Mouse (Mus musculus) CD4-positive, CD25-positive, alpha-beta regulatory T cell, adult 2 months (primary cell): ENCODE results near the gene Igsf6.

ENCODE experiments used
- DNase-seq: peaks from one replicate; pipeline ENCODE4 v3.0.0-alpha.2; 2012; ENCODE audit warnings: low read depth, low spot score

Gene Igsf6

DNA sequence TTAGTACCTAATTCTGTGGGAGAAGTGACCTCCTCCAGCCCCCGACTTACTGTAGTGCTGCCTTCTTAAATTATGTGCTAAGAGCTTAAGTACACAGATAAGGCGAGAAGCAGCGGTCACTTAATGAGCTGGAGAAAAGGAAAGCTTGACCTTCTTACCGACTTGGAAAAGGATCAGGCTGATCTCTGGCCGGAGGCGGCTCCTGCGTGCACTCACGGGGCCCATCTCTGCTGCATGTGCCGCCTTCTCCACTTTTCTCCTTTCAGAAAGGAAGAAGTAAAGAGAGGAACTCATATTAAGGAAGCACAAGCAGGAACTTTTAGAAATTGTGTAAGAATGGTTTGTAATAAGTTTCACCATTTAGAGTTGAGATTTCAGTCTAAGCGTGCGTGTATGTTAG lies at the start of gene Igsf6:
Gene Igsf6, minus strand, starts transcription at position 292 of the 400 bp plus-strand sequence.
- no peak for DNase-seq

GRCm38 (mm10) chr7:121120143-121120818 lies 45.9 kb upstream of the Igsf6 start:
- peak; percentile 74 for DNase-seq

DNA sequence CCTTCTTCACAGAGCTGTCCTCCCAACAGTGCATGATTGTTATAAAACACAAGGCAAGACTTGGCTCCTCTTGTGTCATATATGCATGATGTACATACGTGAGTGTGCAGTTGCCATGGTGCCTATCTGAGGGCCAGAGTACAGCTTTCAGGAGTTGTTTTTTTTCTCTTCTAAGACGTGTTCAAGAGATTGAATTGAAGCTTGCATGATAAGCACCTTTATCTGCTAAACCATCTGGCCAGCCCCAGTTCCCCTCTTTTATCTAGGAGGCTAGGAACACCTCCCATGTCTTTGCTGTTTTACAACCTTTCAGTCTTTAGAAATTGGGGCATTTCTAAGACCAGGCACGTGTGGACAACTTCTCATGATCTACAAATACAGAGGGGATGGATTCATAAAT lies 37.4 kb upstream of the Igsf6 start:
- no peak for DNase-seq

DNA sequence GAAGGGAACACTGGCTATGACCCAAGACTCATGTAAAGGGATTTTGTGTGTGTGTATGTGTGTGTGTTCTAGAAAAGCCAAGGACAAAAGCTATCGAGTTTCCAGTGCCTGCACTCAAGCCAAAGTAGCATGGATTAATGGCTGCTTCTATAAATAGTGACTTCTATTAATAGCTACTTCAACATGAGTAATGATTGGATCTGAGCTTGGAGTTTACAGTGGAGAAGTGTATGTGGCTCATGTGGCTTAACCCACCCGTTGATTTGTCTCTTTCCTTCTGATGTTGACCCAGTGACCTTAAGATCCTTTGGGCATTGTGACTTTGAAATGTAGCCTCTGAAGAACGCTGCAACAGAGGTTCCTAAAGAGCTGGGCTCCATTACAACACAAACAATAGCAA lies 36.9 kb upstream of the Igsf6 start:
- DNase-seq, result no peak

- no peak for DNase-seq
Observed at GRCm38 (mm10) chr7:121107851-121108250, 33.5 kb upstream of the Igsf6 start.

DNA sequence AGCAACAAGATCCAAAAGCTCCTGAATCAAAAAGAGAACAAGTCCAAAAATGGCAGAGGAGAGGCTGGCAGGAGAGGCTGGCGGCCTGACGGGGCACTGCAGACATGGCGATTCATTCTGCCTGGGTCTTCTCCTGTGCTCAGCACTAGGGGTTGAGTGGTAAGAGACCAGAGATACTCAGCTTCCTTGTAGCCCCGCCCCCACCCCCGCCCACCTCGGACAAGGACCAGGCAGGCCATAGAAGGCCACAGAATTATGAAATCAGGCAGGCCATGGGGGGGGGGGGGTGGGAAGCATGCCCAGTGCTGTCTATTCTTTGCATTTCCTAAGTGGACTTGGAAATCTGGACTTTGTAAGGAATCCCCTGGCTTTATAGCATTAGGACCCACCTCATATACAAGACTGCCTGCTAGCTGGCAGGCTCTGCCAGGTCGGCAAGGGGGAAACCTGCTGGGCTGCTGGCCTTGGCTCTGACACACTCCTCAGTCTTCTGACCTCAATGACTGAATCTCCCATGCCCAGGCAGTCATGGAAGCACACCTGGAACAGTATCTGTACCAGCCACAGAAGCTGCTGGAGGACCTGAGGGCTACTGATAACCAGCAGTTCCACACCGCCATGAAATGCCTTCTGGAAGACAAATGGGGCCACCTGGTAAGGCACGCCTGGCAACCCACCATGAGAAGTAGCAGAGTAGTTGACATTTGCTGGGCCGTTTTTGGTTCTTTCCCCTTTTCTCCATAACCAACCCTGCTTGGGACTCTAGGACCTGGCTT lies 24.4 kb upstream of the Igsf6 start:
- no peak for DNase-seq

- DNase-seq, result no peak
Observed at GRCm38 (mm10) chr7:121093026-121093425, 18.7 kb upstream of the Igsf6 start.

GRCm38 (mm10) chr7:121090748-121091147 lies 16.4 kb upstream of the Igsf6 start:
- DNase-seq, result no peak

GRCm38 (mm10) chr7:121088745-121089144 lies 14.4 kb upstream of the Igsf6 start:
- peak; percentile 17 for DNase-seq

DNA sequence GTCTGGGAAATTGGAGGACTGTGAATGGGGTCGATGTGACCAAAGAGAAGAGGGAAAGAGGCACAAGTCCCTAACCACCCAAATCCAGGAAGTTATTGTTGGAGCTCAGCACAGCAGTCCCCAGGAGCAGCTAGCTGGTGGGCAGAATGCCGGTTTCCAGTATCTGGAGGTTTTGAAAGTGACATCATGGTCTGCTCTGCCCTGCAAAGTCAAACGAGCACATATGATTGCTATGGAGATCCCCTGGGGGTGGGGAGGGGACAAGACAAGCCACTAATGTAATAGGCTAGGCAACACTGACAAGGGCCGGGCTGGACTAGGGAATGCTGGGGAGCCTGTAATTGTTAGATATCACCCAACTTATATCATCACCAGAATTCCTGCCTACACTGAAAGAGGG lies 11.1 kb upstream of the Igsf6 start:
- no peak for DNase-seq

DNA sequence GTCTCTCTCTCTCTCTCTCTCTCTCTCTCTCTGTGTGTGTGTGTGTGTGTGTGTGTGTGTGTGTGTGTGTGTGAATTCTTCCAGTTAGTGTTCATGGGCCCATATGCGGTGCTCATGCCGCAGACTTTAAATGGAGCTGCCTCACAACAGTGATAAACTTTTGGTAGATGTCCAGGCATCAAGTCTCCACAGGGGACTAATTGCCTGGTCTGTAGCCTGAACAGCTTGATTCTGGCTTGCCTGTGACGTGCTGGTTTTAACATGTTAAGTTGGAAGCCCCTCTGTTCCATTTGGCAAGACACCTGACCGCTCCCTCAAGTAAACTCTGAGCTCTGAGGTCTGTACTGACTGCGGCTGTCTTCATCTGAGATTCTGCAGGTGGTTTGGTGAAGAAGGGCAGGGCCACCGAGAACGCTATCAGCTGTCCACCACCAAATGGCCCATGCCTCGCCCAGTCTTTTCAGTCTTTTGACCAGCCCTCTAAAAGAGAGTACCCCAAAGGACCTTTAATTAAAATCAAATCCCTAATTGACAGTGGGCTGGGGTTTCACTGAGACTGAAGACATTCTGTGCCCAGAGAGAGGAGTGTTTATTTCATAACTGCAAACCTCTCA lies 10.6 kb upstream of the Igsf6 start:
- no peak for DNase-seq

DNA sequence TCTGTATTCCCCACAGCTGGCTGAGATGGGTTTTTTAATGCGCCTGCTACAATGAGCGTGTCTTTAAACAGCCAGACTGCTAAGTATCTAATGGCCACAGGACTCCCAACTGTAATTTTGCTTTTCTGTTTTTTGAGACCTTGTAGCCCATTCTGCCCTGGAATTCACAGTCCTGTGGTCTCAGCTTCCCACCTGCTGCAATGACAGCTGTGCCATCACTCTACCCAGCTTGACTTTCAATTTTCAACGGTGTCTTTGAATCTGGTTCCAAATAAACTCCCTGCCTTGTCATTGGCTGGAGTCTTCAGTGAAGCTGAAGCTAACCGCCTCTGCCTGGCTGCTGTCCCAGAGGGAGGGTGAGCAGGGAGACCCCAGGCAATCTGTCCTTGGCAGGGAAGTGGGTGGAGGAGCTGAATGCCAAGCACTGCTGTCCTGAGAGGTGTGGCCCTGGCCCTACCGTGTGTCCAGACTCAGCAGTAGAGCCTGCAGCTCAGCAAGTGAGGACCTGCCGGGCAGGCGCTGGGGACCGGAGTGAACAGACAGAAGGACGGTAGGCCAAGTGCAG lies 8.7 kb upstream of the Igsf6 start:
- DNase-seq, result no peak

DNA sequence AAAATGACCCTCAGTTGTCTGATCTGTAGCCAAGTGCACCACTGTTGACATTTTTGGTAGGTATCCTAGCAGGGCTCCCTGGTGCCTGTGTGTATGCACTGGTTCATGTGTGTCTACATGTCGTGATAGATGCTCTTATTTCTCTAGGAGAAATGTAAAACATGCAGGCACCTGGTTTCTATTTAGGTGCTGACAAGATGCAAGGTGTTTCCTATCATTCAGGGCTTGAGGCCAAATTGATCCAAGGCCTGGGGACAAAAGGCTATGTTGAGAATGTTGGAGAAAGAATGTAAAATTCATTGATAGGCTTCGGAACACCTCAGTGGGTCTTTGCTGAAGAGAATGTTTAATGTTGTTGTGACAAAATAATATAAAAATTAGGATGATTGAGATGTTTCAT lies 7.4 kb upstream of the Igsf6 start:
- no peak for DNase-seq

GRCm38 (mm10) chr7:121081350-121081749 lies 7.0 kb upstream of the Igsf6 start, which contains the start of gene Otoa:
Gene Otoa, plus strand, starts transcription at chr7:121081650.
- no peak for DNase-seq

GRCm38 (mm10) chr7:121077829-121078228 lies 3.5 kb upstream of the Igsf6 start:
- peak; percentile 58 for DNase-seq

DNA sequence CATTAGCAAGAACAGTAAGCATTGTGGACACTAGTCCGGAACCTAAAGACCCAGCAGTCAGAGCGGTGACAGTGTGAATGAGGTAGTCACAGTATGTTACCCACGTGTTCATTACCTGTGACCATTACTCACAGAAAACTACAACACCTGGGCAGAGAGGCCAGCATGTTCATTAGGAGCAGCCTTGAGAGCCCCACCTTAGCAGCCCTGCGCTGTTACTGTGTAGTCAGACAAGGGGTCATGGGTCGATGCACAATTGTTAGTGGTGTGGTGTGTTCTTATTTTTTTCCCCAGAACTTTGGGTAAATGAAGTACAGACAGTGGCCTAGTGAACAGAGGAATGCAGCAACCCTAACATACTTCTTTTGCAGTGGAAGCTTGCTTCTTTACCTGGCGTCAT lies 2.9 kb upstream of the Igsf6 start:
- DNase-seq, result no peak

GRCm38 (mm10) chr7:121075416-121075815 lies 1.0 kb upstream of the Igsf6 start:
- DNase-seq, result no peak

DNA sequence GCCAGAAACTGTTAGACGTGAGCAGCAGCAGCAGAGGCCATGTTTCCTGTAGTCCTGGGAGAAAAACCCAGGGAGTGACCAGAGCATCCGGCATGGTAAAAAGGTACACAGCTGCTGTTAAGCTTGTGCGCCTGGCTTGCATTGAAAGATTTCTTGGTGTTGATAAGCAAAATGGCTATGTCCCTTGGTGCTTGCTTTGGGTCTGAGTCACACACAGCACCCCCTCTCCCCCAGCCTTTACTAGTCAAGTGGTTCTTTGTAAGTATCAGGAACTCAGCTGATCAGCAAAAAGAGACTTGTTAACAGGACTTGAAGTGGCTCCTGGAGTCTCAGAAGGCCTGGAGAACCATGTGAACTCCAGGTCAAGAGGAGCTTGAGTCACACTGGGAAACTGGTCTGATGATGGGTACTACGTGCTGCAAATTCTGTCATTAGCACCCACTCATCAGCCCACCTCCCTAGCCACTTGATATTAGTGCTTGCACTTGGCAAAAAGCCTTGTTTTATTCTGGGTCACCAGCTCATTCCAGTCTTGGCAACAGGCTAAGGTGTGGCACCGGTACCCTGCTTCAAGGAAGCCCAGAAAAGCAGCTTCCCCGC lies 529 bp upstream of the Igsf6 start:
- no peak for DNase-seq

- no peak for DNase-seq
Observed at GRCm38 (mm10) chr7:121072506-121072905, 1.9 kb downstream of the Igsf6 start.

DNA sequence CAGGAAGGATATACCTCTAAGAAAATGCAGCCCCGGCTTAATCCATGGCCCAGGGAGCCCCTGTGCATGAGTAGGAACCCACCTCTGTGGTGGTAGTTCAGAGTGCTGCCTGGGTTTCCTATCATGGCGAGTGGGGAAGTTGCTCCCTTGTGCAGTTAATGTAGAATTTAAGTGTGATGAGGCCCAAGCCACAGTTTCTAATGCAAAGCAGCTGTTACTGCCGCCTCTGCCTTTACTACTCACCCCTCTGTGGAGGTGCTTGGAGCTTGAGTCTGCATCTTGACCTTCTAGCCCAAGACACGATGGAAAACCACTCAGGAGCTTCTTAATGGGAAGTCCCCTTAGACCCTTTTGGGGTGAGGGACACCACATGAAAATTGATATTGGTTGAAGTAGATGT lies 3.1 kb downstream of the Igsf6 start:
- no peak for DNase-seq

DNA sequence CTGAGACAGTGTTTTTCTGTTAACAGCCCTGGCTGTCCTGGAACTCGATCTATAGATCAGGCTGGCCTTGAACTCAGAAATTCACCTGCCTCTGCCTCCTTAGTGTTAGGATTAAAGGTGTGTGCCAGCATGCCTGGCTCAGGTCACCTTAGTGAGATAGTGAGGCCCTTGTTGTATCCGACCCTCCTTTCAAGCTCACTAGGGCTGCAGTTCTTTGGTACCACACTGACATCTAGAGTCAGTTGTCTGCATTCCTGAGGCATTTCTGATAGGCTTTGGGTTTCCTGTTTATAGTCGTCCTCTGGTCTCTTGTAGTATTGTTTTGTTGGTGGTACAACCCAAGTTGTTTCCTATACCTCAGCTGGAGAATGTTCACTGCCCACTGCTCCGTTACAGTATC lies 10.1 kb downstream of the Igsf6 start:
- DNase-seq, result peak; percentile 64
